Mouse (Mus musculus) telencephalon, adult 2 months (tissue): Measurements from ENCODE around the gene Timm23.

Experiments used
- DNase-seq: peaks from one replicate; pipeline ENCODE4 v3.0.0-alpha.2; 2011; ENCODE audit warnings: low read depth, low spot score

The Timm23 gene

DNA sequence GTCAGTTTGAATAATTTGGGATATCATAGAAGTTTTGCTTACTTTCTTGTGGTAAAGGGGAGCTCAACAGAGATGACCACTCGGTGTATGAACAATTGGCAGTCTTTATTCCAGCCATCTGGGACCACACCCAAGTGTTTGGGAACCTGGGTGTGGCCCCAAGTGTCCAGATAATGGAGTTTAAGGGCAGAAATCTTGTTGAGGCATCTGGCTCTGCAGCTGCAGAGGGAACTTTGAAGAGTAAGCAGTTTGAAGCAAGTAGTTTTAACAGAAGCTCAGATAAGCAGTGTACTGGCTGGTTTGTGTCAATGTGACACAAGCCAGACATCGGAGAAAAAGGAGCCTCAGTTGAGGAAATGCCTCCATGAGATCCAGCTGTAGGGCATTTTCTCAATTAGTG is 67.4 kb downstream of the Timm23 start:
- DNase-seq = no peak

DNA sequence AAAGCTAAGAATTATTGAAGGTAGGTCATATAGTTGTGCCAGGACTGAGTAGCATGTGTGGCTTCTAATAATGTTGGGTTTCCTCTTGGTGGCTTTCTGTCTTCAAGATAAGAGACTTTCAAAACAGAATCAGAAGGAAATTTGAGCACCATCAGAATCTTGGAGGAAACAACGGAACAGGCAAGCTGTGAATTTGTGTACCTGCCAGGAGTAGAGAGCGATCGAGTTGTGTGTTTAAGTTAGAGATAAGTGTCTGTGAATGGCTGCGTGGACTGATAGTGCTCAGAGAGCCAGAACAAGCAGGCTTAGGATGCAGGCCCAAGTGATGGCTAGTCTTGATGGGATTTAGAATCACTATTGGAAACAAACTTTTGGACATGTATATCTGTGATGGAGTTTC is 69.9 kb downstream of the Timm23 start:
- DNase-seq = no peak
